Mouse (Mus musculus) ES-CJ7 (cell line): ENCODE data around the gene Cryz.

ENCODE experiments used
- DNase-seq: peaks from one replicate; pipeline ENCODE4 v3.0.0; 2011; ENCODE audit warnings: low read depth, low spot score

The Cryz gene

DNA sequence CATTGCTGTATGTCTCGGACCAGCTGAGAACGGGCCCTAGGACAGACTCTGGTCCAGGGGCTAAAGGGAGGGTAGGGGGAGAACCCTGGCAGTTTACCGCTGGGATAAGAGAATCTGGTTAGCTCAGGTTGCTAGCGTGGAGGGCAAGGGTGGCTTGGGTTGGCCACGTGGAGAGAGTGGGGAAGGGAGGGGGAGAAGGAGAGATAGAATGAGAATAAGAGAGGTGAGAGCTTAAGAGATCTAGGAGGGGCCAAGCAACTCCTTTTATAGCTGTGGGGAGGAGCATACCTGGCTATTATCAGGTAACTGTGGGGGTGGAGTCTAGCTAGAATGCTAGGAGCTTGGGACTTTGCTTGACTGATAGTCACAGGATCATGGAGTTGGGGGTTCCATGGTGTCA is 74.5 kb downstream of the Cryz start:
- DNase-seq, result no peak
